Mouse (Mus musculus) liver, adult 2 months (tissue): ENCODE measurements at regions not wholly inside any gene's neighbourhood (a gene's known extent, or its start where the extent isn't known, plus 50 kb on each side); places are given as distances from the start of the nearest gene placed in this dataset.

ENCODE experiments used
- DNase-seq: peaks from one replicate; pipeline ENCODE4 v3.0.0-alpha.2; 2011; ENCODE audit warnings: low read depth, low spot score; ENCODE audit errors: extremely low read depth
- H3K27ac ChIP-seq: fragments of 200-500 bp; replicated peaks from 2 replicates; pipeline ENCODE4 v1.5.1; 2012; ENCODE audit warnings: low read depth, mild to moderate bottlenecking, control low read depth, inconsistent platforms, low read length; ENCODE audit not compliant: insufficient read depth
- H3K27me3 ChIP-seq: fragments of 200-500 bp; 2 replicates; pipeline ENCODE4 v1.6.1; 2012; ENCODE audit warnings: mild to moderate bottlenecking, moderate library complexity, low read length, inconsistent platforms; ENCODE audit not compliant: control insufficient read depth, insufficient read depth
- H3K36me3 ChIP-seq: fragments of 200-500 bp; 2 replicates; pipeline ENCODE4 v1.6.1; 2012; ENCODE audit warnings: low read length, inconsistent platforms; ENCODE audit not compliant: control insufficient read depth, insufficient read depth
- H3K4me1 ChIP-seq: fragments of 200-500 bp; 2 replicates; pipeline ENCODE4 v1.6.1; 2011; ENCODE audit warnings: low read length; ENCODE audit not compliant: control insufficient read depth, insufficient read depth
- H3K4me3 ChIP-seq: fragments of 200-500 bp; 2 replicates; pipeline ENCODE4 v1.5.1; 2011; ENCODE audit warnings: low read depth, mild to moderate bottlenecking, control low read depth, low read length, moderate library complexity; ENCODE audit not compliant: insufficient read depth
- H3K79me2 ChIP-seq: fragments of 200-500 bp; 2 replicates; pipeline ENCODE4 v1.6.1; 2012; ENCODE audit warnings: inconsistent platforms, mild to moderate bottlenecking, low read length, moderate library complexity; ENCODE audit not compliant: control insufficient read depth, insufficient read depth
- H3K9ac ChIP-seq: fragments of 200-500 bp; 2 replicates; pipeline ENCODE4 v1.6.1; 2012; ENCODE audit warnings: low read depth, mild to moderate bottlenecking, control low read depth, inconsistent platforms, low read length
- CTCF ChIP-seq: fragments of 200-500 bp; IDR thresholded peaks from 2 replicates; pipeline ENCODE4 v1.5.1; 2011; ENCODE audit warnings: low read depth, low read length, control low read depth
- POLR2A ChIP-seq: fragments of 200-500 bp; IDR thresholded peaks from 2 replicates; pipeline ENCODE4 v1.6.1; 2011; ENCODE audit warnings: low read length, control low read depth; ENCODE audit not compliant: insufficient read depth; ENCODE audit errors: extremely low read depth
- WGBS: fragments of 180-500 bp; shearing (Covaris S2); methylation state at CpG from one replicate; pipeline ENCODE4 v1.1.7; 2018; 5-methylcytosine and 5-hydroxymethylcytosine counted together

DNA sequence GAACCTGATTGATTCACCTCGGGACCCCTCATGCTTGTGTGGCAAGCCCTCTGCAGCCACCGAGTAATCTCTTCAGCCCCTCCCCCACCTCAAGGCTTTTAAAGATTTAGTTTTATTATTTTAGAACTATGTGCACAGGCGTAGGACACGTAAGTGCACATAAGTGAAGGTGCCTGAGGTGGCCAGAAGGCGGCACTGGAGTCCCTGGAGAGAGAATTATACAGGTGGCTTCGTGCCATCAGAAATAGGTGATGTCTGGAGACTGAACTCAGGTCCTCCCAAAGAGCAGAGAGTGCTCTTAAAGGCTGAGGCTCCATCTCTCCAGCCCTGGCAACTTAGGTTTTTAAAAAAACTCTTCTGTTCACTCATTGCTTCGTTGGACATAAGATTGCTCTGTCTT is 78.7 kb upstream of the Gm6793 start:
- Histone ChIP-seq H3K4me3 (no peak overlapping the region), H3K9ac (no peak overlapping the region), H3K79me2 (no peaks in the 10 kb centered on the region), H3K4me1 (no peaks in the 10 kb centered on the region), H3K27ac (no peak overlapping the region), H3K27me3 (no peaks in the 10 kb centered on the region), H3K36me3 (no peaks in the 10 kb centered on the region)
- 64% methylated on average over 7 of the region's 7 CpGs for WGBS
- DNase-seq: no peak
- TF ChIP-seq CTCF: no peak
- no peak for TF ChIP-seq POLR2A

DNA sequence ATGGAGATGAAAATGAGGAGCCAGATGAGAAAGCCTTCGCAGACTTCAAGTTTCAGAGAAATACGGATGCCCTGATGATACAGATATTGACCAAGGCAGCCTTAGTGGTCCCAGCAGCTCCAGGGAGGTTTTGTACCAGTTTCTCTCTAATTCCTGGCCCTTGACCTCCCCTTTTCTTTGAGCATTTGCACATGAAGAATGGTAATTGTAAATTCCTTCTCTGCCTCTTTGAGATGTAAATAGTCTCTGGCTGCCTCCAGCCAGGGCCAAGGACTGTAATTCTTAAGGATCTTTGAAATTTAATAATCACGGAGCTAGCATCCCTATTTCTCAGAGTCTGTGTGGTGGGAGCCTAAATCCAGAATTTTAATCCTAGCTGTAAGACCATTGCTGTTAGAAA is 78.0 kb upstream of the Gm6793 start:
- Histone ChIP-seq H3K9ac (no peak overlapping the region), H3K4me3 (no peak overlapping the region), H3K27me3 (no peaks in the 10 kb centered on the region), H3K4me1 (no peaks in the 10 kb centered on the region), H3K27ac (no peak overlapping the region), H3K79me2 (no peaks in the 10 kb centered on the region), H3K36me3 (no peaks in the 10 kb centered on the region)
- no peak for TF ChIP-seq POLR2A
- no peak for TF ChIP-seq CTCF
- 74% methylated on average over 3 of the region's 3 CpGs for WGBS
- DNase-seq: no peak

DNA sequence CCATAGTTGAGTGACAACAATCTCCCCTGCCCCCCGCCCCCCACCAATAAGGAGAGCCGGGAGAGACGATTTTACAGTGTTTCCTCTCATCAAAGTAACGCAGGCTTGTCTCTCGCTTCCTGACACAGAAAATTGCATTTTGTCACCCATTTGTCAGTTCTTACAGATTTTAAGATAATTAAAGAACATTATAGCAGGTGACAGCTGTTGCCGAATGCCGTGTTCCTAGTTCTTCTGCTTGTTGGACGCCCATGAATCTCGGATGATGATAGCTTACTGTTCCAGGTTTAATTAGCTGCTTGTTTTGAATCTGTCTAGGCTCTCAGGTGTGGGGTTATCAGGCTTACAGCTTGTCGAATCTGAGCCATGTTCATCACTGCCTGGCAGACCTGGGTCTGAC is 63.8 kb upstream of the Gm6793 start:
- no peaks in the 10 kb centered on the region for H3K27me3 ChIP-seq
- no peaks in the 10 kb centered on the region for H3K36me3 ChIP-seq
- DNase-seq: no peak
- H3K9ac ChIP-seq: no peak overlapping the region
- H3K27ac ChIP-seq: no peak overlapping the region
- TF ChIP-seq CTCF (no peak), POLR2A (no peak)
- no peak overlapping the region for H3K4me3 ChIP-seq
- 82% methylated on average over 10 of the region's 10 CpGs for WGBS
- no peaks in the 10 kb centered on the region for H3K79me2 ChIP-seq
- H3K4me1 ChIP-seq: no peaks in the 10 kb centered on the region

DNA sequence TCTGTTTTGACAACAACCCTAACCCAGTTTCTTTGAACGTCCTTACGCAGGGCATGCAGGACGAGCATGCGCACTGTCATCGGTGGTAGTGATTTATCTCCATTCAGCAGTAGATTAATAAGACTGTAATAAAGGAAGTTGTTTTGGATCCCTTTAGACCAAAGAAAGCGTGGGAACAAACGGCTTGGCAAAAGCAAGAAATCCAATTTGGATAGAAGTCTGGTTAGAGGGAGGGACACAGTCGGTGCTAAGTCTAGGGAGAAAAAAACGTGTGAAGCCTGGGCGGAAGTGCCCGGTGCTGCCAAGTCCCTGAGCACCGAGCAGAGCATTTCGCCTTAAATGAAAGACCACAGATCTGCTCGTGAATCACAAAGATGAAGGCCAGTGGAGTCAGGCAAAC is 57.4 kb upstream of the Gm6793 start:
- DNase-seq: no peak
- H3K27me3 ChIP-seq: no peaks in the 10 kb centered on the region
- H3K9ac ChIP-seq: no peak overlapping the region
- no peaks in the 10 kb centered on the region for H3K36me3 ChIP-seq
- 80% methylated on average over 14 of the region's 14 CpGs for WGBS
- TF ChIP-seq CTCF: no peak
- TF ChIP-seq POLR2A: no peak
- H3K4me3 ChIP-seq: no peak overlapping the region
- no peaks in the 10 kb centered on the region for H3K4me1 ChIP-seq
- H3K27ac ChIP-seq: no peak overlapping the region
- H3K79me2 ChIP-seq: no peaks in the 10 kb centered on the region

- no peak overlapping the region for H3K4me3 ChIP-seq
- H3K79me2 ChIP-seq: no peaks in the 10 kb centered on the region
- no peak overlapping the region for H3K27ac ChIP-seq
- H3K4me1 ChIP-seq: no peaks in the 10 kb centered on the region
- no peaks in the 10 kb centered on the region for H3K27me3 ChIP-seq
- TF ChIP-seq CTCF: no peak
- WGBS: 91% methylated on average over 8 of the region's 8 CpGs
- H3K9ac ChIP-seq: no peak overlapping the region
- no peaks in the 10 kb centered on the region for H3K36me3 ChIP-seq
- DNase-seq: no peak
Measured at GRCm38 (mm10) chr8:112070251-112070650, 55.4 kb upstream of the Gm6793 start.
